Mouse (Mus musculus) brain, embryonic 18.5 days (tissue): ENCODE measurements around the gene Bcl7c.

Source experiments
- DNase-seq: peaks from one replicate; pipeline ENCODE4 v3.0.0-alpha.2; 2012; ENCODE audit warnings: low read depth, low spot score

The Bcl7c gene

GRCm38 (mm10) chr7:127685304-127686018, 23.3 kb downstream of the Bcl7c start:
- DNase-seq, result no peak

- no peak for DNase-seq
These were observed 26.7 kb downstream of the Bcl7c start for GRCm38 (mm10) chr7:127681888-127682553.

GRCm38 (mm10) chr7:127680541-127680940, 28.2 kb downstream of the Bcl7c start:
- DNase-seq, result no peak

DNA sequence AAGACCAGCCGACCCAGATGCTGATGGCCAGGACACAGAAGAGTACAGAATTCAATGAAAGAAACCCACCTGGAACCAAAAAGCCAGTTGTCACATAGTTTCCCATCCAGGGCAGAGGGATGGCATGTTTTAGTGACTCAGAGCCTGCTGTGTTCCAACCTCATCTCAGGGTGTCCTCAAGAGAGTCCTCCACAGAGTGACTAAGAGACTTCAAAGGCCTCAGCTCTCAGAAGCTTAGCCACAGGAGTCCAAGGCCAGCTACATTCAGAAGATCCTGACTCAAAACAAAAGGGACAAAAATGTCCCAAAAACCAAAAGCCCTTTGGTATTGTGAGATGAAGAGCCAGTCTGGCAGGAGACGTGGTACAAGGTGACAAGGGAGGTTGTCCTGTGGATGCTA, 29.9 kb downstream of the Bcl7c start:
- no peak for DNase-seq

DNA sequence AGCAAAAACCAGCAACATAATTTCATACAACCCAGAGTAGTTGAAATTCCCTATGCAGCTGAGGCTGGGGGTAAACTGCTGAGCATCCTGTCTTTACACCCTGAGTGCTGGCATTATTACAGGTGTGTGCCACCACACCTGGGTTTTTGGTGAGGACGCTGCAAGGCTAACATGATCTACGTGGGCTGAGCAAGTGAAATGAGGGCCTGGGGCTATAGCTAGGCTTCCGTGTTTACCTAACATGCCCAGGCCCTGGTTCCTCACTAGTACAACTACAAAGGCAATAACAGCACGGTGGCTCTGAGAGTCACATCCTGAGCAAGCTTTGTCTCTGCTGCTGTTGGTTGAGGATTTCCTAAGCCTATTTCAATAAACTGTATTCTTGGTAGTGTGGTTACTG, 31.1 kb downstream of the Bcl7c start:
- DNase-seq, result no peak

DNA sequence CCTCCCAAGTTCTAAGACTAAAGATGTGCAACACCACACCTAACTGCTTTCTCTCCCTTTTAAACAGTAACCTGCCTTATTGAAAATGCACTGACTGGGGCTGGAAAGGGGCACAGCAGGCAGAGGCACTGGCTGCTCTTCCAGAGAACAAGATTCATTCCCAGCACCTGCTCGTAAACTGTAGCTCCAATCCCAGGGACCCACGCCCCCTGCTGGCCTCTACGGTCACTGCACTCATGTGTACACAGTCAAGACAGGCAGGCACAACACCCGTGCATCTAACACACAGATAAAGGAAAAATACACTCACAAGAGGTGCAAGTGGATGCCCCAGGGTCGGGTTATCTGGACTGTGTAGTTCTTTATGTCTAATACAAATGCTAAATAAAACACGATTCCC, 31.7 kb downstream of the Bcl7c start:
- DNase-seq, result no peak

- no peak for DNase-seq
These were observed 33.3 kb downstream of the Bcl7c start for GRCm38 (mm10) chr7:127675391-127675811.

DNA sequence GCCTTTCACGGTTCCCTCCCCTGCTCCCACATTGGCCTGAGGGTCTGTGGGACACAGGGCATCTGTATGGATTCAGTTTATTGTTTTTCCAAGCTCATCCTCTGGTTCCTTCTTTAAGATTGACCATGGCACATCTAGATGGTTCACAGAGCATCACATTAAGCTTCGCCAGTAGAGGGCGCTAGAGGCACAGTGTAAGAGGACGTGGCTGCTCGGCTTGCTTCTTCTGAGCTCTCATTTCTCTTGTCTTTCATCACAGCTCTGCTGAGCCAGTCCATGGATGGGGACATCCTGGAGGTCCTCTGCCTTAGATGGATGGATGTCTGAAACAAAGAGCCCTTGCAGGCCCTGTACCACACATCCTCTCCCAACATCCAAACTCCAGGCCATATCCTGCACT, 33.8 kb downstream of the Bcl7c start:
- DNase-seq, result peak; percentile 47

GRCm38 (mm10) chr7:127672776-127673175, 36.0 kb downstream of the Bcl7c start:
- DNase-seq, result no peak

DNA sequence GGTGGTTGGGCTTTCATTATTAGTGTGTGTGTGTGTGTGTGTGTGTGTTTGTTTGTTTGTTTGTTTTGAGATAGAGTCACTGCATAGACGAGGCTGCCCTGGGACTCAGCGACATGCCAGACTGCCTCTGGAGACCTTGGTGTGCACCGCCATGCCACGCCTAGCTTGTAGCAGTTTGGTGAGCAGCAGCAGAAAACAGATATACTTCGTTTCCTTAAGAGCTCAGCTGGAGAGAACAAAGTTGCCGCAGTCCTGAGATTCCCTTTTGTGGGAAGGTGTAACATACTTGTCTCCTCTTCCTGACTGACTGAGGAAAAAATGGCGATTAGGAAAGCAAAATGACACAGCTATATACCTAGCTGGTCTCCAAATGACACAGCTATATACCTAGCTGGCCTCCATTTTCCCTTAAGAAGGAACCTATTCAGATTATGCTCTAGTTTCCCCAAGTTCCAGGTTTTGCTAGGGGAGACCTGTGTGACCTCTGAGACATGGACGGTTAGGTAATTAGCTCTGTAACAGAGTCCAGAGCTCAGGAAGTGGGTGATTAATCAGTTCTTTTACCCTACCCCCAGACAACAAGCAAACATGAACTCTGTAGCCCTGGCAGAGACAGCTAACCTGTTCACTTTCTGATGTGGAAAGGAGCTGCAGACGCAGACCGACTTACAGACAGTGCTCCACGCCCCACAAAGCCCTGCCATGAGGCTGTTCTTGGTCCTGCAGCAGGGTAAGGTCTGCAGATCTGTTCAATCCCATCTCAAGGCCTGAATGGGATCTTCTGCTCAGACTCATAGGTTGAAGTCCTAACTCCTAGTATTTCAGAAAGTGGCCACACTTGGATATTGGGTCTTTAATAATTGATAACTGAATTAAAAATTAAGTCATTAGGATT, 36.6 kb downstream of the Bcl7c start:
- no peak for DNase-seq

DNA sequence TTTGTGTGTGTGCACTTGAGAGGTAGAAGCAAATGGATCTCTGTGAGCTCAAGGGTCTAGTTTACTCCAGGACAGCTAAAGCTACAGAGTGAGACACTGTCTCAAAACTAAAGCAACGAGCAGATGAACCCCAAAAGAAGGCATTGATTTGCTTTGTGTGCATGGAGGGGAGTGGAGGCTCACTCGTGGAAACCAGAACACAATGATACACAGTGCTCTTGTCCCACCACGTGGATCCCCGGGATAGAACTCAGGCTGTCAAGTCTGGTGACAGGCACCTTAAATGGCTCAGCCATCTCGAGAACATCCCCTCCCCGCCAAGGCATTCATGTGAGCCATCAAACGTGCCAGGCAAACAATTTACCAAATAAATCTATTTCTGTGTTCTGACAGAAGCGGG, 41.6 kb downstream of the Bcl7c start:
- no peak for DNase-seq

GRCm38 (mm10) chr7:127666679-127667078, 42.1 kb downstream of the Bcl7c start:
- DNase-seq, result no peak

- no peak for DNase-seq
These were observed 42.6 kb downstream of the Bcl7c start for GRCm38 (mm10) chr7:127666066-127666654.

DNA sequence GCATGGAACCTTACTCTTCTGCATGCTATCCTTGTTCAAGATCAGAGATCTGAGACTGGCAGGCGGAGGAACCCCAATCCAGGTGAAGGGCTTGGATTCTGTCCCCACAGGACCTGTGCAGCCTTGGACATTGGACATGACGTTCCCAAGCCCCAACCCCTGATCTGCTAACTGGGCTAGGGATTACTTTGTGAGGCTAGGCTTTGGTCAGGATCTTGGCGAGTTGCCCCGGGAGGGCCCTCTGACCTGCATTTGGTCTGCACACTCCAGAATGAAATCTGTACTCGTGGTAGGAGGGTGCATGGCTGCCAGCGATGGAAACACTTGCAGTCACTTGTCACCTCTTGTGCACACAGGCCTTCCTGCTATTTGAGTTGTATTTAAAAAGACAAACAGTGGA, 45.8 kb downstream of the Bcl7c start:
- no peak for DNase-seq

DNA sequence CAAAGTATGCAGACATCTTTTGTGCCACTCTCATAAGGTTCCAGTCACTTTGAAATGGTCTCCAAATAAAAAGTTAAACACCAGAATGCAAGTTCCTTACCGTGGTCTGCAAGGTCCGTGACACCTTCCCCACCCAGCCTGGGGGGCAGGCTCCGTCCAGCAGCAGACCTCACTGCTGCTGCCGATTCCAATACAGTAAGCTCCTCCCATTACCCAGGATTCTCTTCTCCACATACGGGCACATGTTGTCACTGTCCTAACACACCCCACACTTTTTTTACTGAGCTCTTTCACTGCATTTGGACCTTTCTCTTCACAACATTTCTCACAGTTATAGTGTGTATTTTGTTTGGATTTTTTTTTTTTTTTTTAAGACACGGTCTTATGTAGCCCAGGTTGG, 46.9 kb downstream of the Bcl7c start:
- no peak for DNase-seq

DNA sequence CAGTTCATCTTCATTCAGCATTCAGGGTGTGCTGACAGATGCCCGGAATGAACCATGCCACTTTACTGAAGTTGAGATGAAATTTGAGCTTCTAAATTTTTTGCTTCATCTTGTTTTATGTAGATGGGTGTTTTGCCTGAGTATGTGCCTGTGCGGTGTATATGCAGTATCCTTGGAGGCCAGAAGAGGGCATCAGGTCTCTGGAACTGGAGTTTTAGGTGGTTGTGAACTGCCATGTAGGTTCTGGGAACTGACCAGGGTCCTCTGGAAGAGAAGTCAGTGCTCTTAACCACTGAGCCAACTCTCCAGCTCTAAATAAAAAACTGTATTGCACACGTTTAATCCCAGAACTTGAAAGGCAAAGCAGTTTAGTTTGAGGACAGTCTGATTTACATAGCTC, 47.9 kb downstream of the Bcl7c start:
- DNase-seq, result no peak

- no peak for DNase-seq
These were observed 51.8 kb downstream of the Bcl7c start for GRCm38 (mm10) chr7:127656946-127657345.

DNA sequence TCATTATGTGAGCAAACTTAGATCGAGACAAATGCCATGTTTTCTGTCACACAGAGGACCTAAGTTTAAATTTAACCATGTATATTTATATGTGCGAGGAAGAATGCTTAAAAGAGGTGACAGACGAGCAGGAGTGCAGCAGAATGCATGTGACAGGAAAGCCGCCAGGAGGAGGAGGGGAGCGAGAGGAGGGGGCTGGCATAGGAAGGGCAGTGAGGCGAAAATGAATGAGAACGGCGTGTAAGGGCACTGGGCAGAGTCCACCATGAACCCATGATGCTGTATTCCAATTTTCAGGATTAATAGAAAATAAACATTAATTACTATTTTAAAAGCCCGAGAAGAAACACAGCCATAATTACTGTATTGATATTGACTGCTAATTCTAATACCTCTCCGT, 54.4 kb downstream of the Bcl7c start:
- DNase-seq, result no peak

DNA sequence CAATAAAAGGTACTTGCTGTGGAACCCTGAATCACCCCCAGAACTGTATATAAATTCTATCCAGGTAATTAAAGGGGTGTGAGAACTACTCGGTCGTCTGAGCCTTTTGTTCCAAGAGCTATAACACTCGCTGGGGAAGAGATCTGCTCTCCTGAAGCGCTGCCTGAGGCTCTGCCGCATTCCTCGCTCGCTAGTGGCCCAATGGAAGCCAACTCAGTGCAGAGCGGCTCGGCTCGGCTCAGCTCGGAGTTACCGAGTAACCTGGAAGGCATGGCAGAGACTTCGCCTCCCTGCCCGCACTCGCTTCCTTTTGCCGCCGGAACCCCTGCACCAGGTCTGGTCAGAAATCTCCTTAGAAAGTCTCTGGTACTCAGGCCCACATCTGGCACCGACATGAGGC, 56.7 kb downstream of the Bcl7c start:
- DNase-seq, result no peak

DNA sequence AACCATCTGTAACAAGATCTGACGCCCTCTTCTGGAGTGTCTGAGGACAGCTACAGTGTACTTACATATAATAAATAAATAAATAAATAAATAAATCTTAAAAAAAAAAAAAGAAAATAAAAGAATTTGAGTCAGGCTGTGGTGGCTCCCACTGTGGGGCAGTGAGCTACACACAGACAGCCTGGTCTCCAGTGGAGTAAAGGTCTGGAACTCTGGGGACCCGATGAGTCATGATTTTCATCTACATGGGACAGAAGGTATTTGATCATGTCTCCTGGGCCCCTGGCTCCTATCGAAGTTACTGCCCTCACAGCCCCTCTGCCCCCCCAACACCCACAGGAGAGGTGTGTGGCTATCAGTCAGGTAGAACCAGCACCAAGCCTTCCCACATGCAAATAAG, 57.1 kb downstream of the Bcl7c start:
- no peak for DNase-seq

GRCm38 (mm10) chr7:127649206-127649605, 59.5 kb downstream of the Bcl7c start:
- DNase-seq, result no peak
